ENCODE assay signal across 11 mouse cellular contexts in genomic region chr4:154781391-154781790, GRCm38 (mm10). TPM values are rescaled to one million over a fixed set of nuclear protein-coding genes. Genes with fewer than 3 reads are reported as not detected.
DNase-seq lines count a peak whose midpoint lies in the region; ATAC-seq and TF ChIP-seq lines count a peak whose summit lies in the region.
"Had no signal": no experiment of that assay in that cellular context is flagged by ENCODE, and none has a peak within 500 bp of the region (broad histone marks: within the 10 kb centered on the region; RNA-seq: fewer than 3 reads in every experiment).

No protein-coding gene starts in this region.

- no peak for TF ChIP-seq CTCF in layer of hippocampus, adult 2 months (conservative IDR thresholded peaks at IDR 0.05)

- H3K9ac ChIP-seq in limb, embryonic 13.5 days: no peak overlapping the region
- H3K9ac ChIP-seq: liver, embryonic 15.5 days had no signal

- H3K27me3 ChIP-seq in limb, embryonic 13.5 days: peaks cover 43% of the 10 kb centered on the region

- no peak overlapping the region for H3K4me3 ChIP-seq in limb, embryonic 13.5 days
- no peak overlapping the region for H3K4me3 ChIP-seq in layer of hippocampus, adult 2 months
- H3K4me3 ChIP-seq: liver, embryonic 15.5 days; myocyte had no signal

- no peak overlapping the region for H3K27ac ChIP-seq in limb, embryonic 13.5 days
- no peak overlapping the region for H3K27ac ChIP-seq in layer of hippocampus, adult 2 months
- H3K27ac ChIP-seq: liver, embryonic 15.5 days had no signal

- H3K9me3 ChIP-seq in limb, embryonic 13.5 days: 0 out of 2 replicates have a peak, but pooled peaks cover 4% of the 10 kb centered on the region
- H3K9me3 ChIP-seq: liver, embryonic 15.5 days had no signal

- H3K4me1 ChIP-seq in limb, embryonic 13.5 days: peaks cover 51% of the 10 kb centered on the region
- H3K4me1 ChIP-seq: liver, embryonic 15.5 days had no signal

- peak; percentile 57 for DNase-seq in adrenal gland, postnatal 14 days
- DNase-seq in kidney, adult 18-20 months: peak; percentile 46
- no peak for DNase-seq in layer of hippocampus, adult 9-11 months
- no peak for DNase-seq in layer of hippocampus, adult 2 months (ENCODE audit: low spot score in 2 of 2)
- DNase-seq in lung, adult 18-20 months: no peak
- DNase-seq: cerebellum, adult 8-10 months; gastrocnemius, postnatal 25 days had no signal

- H3K36me3 ChIP-seq in limb, embryonic 13.5 days: no peaks in the 10 kb centered on the region
- H3K36me3 ChIP-seq: liver, embryonic 15.5 days had no signal

- H3K4me2 ChIP-seq in limb, embryonic 13.5 days (replicated peaks): peak overlapping the region; percentile 38
- H3K4me2 ChIP-seq: liver, embryonic 15.5 days had no signal

- WGBS in limb, embryonic 13.5 days: 5% methylated on average over 11 of the region's 11 CpGs

- ATAC-seq in common myeloid progenitor, adult 5-6 weeks (replicated peaks; ENCODE audit: low read depth, poor library complexity, severe bottlenecking): peak; percentile 76
- no peak for ATAC-seq in limb, embryonic 13.5 days (ENCODE audit: low FRiP score, low read depth)

RNA-seq across cellular contexts. Expression of gene Ttc34, which starts 55.9 kb away (rescaled TPM):
- 0.15 and 0.19 TPM in 2 replicates for total RNA-seq in adrenal gland, postnatal 14 days (2021)
- not detected in 2 replicates for total RNA-seq in common myeloid progenitor, adult 5-6 weeks (2017)
- polyA plus RNA-seq in limb, embryonic 13.5 days (2015; fragmentation: Nextera tagmentation; extraction: Ambion mirVana): 0.27 and 0.32 TPM in 2 replicates
- total RNA-seq in layer of hippocampus, adult 2 months (2021): 1 to 10 TPM; 4.0 to 4.1 TPM
- total RNA-seq: gastrocnemius, postnatal 25 days had no signal
- polyA plus RNA-seq: liver, embryonic 15.5 days; myocyte had no signal

Comparison
In these comparisons a context has a peak if more than half of its experiments do, and no peak if none do; other contexts are left out.
1. DNase-seq: peak in adrenal gland, postnatal 14 days (single experiment) and kidney, adult 18-20 months (single experiment); none in layer of hippocampus, adult 9-11 months (single experiment), layer of hippocampus, adult 2 months (0 of 2) and lung, adult 18-20 months (0 of 2).